Mouse (Mus musculus) megakaryocyte, embryonic 14.5 days (primary cell): ENCODE measurements around the gene Prr5l.

Experiments
- FLI1 ChIP-seq: IDR thresholded peaks from 2 replicates; pipeline ENCODE4 v1.6.1; 2012; ENCODE audit warnings: low read length, inconsistent platforms, mixed read lengths
- GATA1 ChIP-seq: IDR thresholded peaks from 3 replicates; pipeline ENCODE4 v1.6.1; 2012; ENCODE audit warnings: mixed read lengths, low read length, inconsistent platforms, borderline replicate concordance

DNA sequence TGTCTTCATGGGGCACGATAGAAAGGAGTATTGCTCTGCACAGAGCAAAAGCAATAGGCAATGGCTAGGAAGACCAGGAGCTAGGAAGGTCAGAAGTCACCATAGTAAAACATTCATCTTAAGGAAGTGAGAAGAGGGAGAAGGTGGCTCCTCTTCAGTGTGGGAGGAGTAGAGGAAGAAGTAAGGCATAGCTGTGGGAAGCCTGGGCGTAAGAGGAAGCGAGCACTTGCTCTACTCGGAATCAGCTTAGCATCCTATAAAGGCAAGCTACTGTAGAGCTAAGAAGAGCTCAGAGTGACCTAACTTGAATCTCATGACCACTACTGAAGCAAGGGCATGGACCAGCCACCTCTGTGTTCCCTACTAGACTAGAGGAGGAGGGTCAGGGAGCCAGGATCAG lies 39.5 kb upstream of the Prr5l start:
- TF ChIP-seq GATA1 = no peak
- TF ChIP-seq FLI1 = no peak
